Mouse (Mus musculus) right cerebral cortex, postnatal 14 days (tissue): ENCODE measurements around the gene Sectm1a.
"Not testable (repeated sequence)": the region's sequence is repeated elsewhere in the genome, so short reads cannot be mapped to it uniquely, and the experiment has no call there.

Experiments
- DNase-seq: peaks from one replicate; pipeline ENCODE4 v3.0.0; 2022

Sectm1a gene

GRCm38 (mm10) chr11:121081120-121081519 is at the start of gene Sectm1a:
Gene Sectm1a (minus strand): TSS chr11:121081220.
- DNase-seq: no peak

- no peak for DNase-seq
These were observed 48.6 kb upstream of the Sectm1a start for GRCm38 (mm10) chr11:121129616-121130015.

- no peak for DNase-seq
These were observed 46.4 kb upstream of the Sectm1a start for GRCm38 (mm10) chr11:121127441-121127840.

- DNase-seq: no peak
These were observed 45.4 kb upstream of the Sectm1a start for GRCm38 (mm10) chr11:121126395-121126794.

- no peak for DNase-seq
These were observed 44.6 kb upstream of the Sectm1a start for GRCm38 (mm10) chr11:121125522-121126172.

- DNase-seq: no peak
These were observed 42.4 kb upstream of the Sectm1a start for GRCm38 (mm10) chr11:121123438-121123837.

- no peak for DNase-seq
These were observed 41.1 kb upstream of the Sectm1a start for GRCm38 (mm10) chr11:121122024-121122670.

- no peak for DNase-seq
These were observed 40.1 kb upstream of the Sectm1a start for GRCm38 (mm10) chr11:121121151-121121550.

GRCm38 (mm10) chr11:121118577-121118976 is 37.6 kb upstream of the Sectm1a start, which contains the start of gene Tex19.2:
Gene Tex19.2 (minus strand): TSS chr11:121118677.
- no peak for DNase-seq

- no peak for DNase-seq
These were observed 37.1 kb upstream of the Sectm1a start for GRCm38 (mm10) chr11:121118106-121118505.

GRCm38 (mm10) chr11:121112091-121112775 is 31.2 kb upstream of the Sectm1a start:
- DNase-seq: no peak

GRCm38 (mm10) chr11:121111601-121112000 is 30.6 kb upstream of the Sectm1a start:
- DNase-seq: no peak

- no peak for DNase-seq
These were observed 30.0 kb upstream of the Sectm1a start for GRCm38 (mm10) chr11:121111051-121111450.

- DNase-seq: peak; percentile 32
These were observed 29.0 kb upstream of the Sectm1a start for GRCm38 (mm10) chr11:121109986-121110385.

- DNase-seq: no peak
These were observed 27.0 kb upstream of the Sectm1a start for GRCm38 (mm10) chr11:121108061-121108460.

- DNase-seq: not testable (repeated sequence)
These were observed 26.2 kb upstream of the Sectm1a start for GRCm38 (mm10) chr11:121107242-121107641.

GRCm38 (mm10) chr11:121101124-121101805 is 20.2 kb upstream of the Sectm1a start:
- no peak for DNase-seq

- DNase-seq: no peak
These were observed 19.7 kb upstream of the Sectm1a start for GRCm38 (mm10) chr11:121100692-121101091.

GRCm38 (mm10) chr11:121099762-121100161 is 18.7 kb upstream of the Sectm1a start:
- no peak for DNase-seq

- DNase-seq: no peak
These were observed 11.9 kb upstream of the Sectm1a start for GRCm38 (mm10) chr11:121092606-121093585.

- DNase-seq: no peak
These were observed 9.9 kb upstream of the Sectm1a start for GRCm38 (mm10) chr11:121090943-121091342.
